Mouse (Mus musculus) neural tube, embryonic 13.5 days (tissue): Measurements from ENCODE around the gene Gimap1. TPM values are rescaled to one million over a fixed set of nuclear protein-coding genes. Genes with fewer than 3 reads are reported as not detected.

Experiments
- ATAC-seq: fragments of 200-750 bp; cut with Nextera tagmentation; 2 replicates; pipeline ENCODE4 v1.8.0; 2017; ENCODE audit warnings: low read depth, mild to moderate bottlenecking, moderate TSS enrichment, moderate library complexity
- H3K27ac ChIP-seq: fragments of 300-500 bp; sonication (generic); replicated peaks from 2 replicates; pipeline ENCODE4 v1.5.1; 2015; ENCODE audit warnings: moderate library complexity, mild to moderate bottlenecking, inconsistent platforms
- H3K27me3 ChIP-seq: fragments of 300-500 bp; sonication (generic); 2 replicates; pipeline ENCODE4 v1.6.1; 2015; ENCODE audit warnings: mild to moderate bottlenecking, inconsistent platforms
- H3K36me3 ChIP-seq: fragments of 300-500 bp; sonication (generic); 2 replicates; pipeline ENCODE4 v1.6.1; 2015; ENCODE audit warnings: mild to moderate bottlenecking, inconsistent platforms
- H3K4me1 ChIP-seq: fragments of 300-500 bp; sonication (generic); replicated peaks from 2 replicates; pipeline ENCODE4 v1.6.1; 2015; ENCODE audit warnings: inconsistent platforms
- H3K4me2 ChIP-seq: fragments of 300-500 bp; sonication (generic); 2 replicates; pipeline ENCODE4 v1.6.1; 2015; ENCODE audit warnings: inconsistent platforms, mild to moderate bottlenecking, moderate library complexity
- H3K4me3 ChIP-seq: fragments of 300-500 bp; sonication (generic); 2 replicates; pipeline ENCODE4 v1.5.1; 2015; ENCODE audit warnings: mild to moderate bottlenecking, inconsistent platforms
- H3K9ac ChIP-seq: fragments of 300-500 bp; sonication (generic); 2 replicates; pipeline ENCODE4 v1.6.1; 2015; ENCODE audit warnings: moderate library complexity, mild to moderate bottlenecking, inconsistent platforms
- H3K9me3 ChIP-seq: fragments of 300-500 bp; sonication (generic); 2 replicates; pipeline ENCODE4 v1.6.1; 2016; ENCODE audit warnings: inconsistent platforms
- WGBS: fragments of 180-500 bp; shearing (Covaris S2); methylation state at CpG from one replicate; pipeline ENCODE4 v1.1.7; 2015; 5-methylcytosine and 5-hydroxymethylcytosine counted together
- polyA plus RNA-seq: library from polyadenylated mRNA; unstranded; fragments of >200 nt; fragmentation: Nextera tagmentation; extraction: Ambion mirVana; gene quantifications from 2 replicates; pipeline ENCODE4 v1.2.1, GENCODE M21; 2015

The Gimap1 gene
- polyA plus RNA-seq: 8.6 and 8.7 TPM in 2 replicates

DNA sequence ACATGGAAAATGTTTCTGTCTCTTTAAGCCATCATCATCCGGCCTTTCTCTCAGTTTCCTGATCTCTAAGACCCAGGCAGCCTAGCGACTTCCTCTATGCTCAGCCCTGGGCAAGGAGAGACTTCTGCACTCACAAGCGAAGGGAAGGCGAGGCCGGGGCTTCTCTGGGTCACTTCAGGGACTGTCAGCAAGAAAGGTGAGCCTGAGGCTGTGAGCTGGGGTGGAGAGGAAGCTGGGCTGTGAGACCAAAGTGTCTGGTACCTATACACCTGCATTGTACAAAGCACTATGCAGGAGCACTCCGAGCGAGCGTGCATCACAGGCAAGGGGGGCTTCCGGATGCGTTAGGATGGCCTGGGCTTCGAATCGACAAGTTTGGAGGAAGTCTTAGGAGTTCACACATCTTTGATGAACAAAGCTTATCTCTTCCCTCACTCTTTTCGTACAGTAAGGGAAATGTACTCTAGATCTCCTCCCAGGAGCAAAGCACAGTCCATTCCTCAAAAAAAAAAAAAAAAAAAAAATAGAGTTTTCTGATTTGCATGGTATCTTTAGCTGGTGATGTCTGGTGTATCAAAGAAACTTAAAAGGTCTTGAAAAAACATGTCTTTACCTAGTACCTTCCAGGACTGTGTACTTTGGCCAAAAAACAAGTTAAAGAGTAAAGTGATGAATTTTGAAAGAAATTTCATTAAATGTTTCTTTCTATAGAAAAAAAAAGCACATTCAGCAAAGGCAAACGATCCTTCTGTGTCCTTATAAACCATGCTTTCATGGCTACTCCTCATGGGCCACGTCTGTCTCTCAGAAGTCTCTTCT lies at the start of gene Gimap1:
Gene Gimap1 (plus strand): TSS at position 94 of the 819 bp plus-strand sequence.
- Histone ChIP-seq H3K4me3 (no peak within 1 kb of the TSS), H3K36me3 (no peaks in the 10 kb centered on the region), H3K9ac (peak within 1 kb of the TSS; percentile 22; the same call in 1 of the 2 replicates), H3K27ac (no peak within 1 kb of the TSS), H3K4me2 (no peak within 1 kb of the TSS), H3K4me1 (peaks cover 15% of the 10 kb centered on the region), H3K9me3 (no peaks in the 10 kb centered on the region), H3K27me3 (peaks cover 40% of the 10 kb centered on the region)
- ATAC-seq: no peak
- 83% methylated on average over 15 of the region's 15 CpGs for WGBS

- Histone ChIP-seq H3K36me3 (no peaks in the 10 kb centered on the region), H3K27ac (no peak overlapping the region), H3K27me3 (no peaks in the 10 kb centered on the region), H3K4me1 (no peaks in the 10 kb centered on the region), H3K9ac (no peak overlapping the region), H3K4me3 (no peak overlapping the region), H3K4me2 (no peak overlapping the region), H3K9me3 (0 out of 2 replicates have a peak, but pooled peaks cover under 1% of the 10 kb centered on the region)
- WGBS: 87% methylated on average over 2 of the region's 2 CpGs
- no peak for ATAC-seq
Observed at GRCm38 (mm10) chr6:48689320-48689719, 49.5 kb upstream of the Gimap1 start.

GRCm38 (mm10) chr6:48692962-48693361 lies 45.9 kb upstream of the Gimap1 start:
- Histone ChIP-seq H3K4me3 (no peak overlapping the region), H3K27me3 (no peaks in the 10 kb centered on the region), H3K27ac (no peak overlapping the region), H3K9me3 (0 out of 2 replicates have a peak, but pooled peaks cover 3% of the 10 kb centered on the region), H3K4me1 (no peaks in the 10 kb centered on the region), H3K4me2 (no peak overlapping the region), H3K9ac (no peak overlapping the region), H3K36me3 (no peaks in the 10 kb centered on the region)
- 90% methylated on average over 6 of the region's 6 CpGs for WGBS
- ATAC-seq: no peak

- Histone ChIP-seq H3K27me3 (no peaks in the 10 kb centered on the region), H3K36me3 (no peaks in the 10 kb centered on the region), H3K9me3 (0 out of 2 replicates have a peak, but pooled peaks cover 3% of the 10 kb centered on the region), H3K27ac (no peak overlapping the region), H3K4me3 (no peak overlapping the region), H3K4me1 (no peaks in the 10 kb centered on the region), H3K4me2 (no peak overlapping the region), H3K9ac (no peak overlapping the region)
- WGBS: 79% methylated on average over 4 of the region's 4 CpGs
- ATAC-seq: no peak
Observed at GRCm38 (mm10) chr6:48696830-48697554, 41.9 kb upstream of the Gimap1 start.

- Histone ChIP-seq H3K4me1 (no peaks in the 10 kb centered on the region), H3K9me3 (0 out of 2 replicates have a peak, but pooled peaks cover 3% of the 10 kb centered on the region), H3K4me2 (no peak overlapping the region), H3K27me3 (no peaks in the 10 kb centered on the region), H3K27ac (no peak overlapping the region), H3K4me3 (no peak overlapping the region), H3K9ac (no peak overlapping the region), H3K36me3 (no peaks in the 10 kb centered on the region)
- WGBS: 71% methylated on average over 1 of the region's 1 CpGs
- ATAC-seq: no peak
Observed at GRCm38 (mm10) chr6:48697555-48697930, 41.3 kb upstream of the Gimap1 start.

DNA sequence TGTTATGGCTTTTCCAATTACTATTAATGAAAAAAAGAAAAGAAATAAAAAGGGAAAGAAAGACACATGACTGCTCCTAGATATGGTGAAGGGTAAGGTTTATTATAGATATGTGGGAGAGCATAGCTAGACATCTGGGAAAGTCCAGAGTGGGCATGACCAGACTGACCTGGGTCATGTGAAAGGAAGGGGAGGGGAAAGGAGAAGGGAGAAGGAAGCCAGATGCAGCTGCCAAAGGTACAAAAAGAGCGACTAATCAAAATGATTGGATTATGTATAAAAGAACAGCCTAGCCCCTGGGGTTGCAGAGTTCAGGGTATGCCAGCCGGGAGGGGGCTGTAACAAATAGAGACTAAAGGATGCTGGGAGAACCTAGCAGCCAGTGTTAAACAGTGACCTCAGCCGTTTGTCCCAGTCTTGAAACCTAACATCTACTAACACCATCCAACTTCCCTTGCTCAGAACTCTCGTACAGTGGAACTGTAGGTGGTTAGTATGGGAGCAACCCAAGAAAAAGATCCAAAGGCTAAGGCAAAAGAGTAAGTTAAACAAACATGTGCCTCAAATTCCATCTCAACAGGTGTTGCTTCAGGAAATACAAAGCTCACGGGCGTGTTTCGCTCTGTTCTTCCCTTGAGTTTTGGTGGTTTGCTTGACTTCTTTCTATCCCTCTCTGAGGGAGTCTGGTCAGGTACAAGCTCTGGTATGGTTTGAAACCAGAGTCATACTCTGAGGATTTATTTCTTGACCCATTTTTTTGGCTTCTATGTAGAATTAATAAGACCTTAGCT lies 40.6 kb upstream of the Gimap1 start:
- Histone ChIP-seq H3K4me1 (no peaks in the 10 kb centered on the region), H3K9me3 (0 out of 2 replicates have a peak, but pooled peaks cover 3% of the 10 kb centered on the region), H3K27ac (no peak overlapping the region), H3K9ac (no peak overlapping the region), H3K36me3 (no peaks in the 10 kb centered on the region), H3K4me3 (no peak overlapping the region), H3K27me3 (no peaks in the 10 kb centered on the region), H3K4me2 (no peak overlapping the region)
- 83% methylated on average over 7 of the region's 7 CpGs for WGBS
- no peak for ATAC-seq

- 84% methylated on average over 3 of the region's 3 CpGs for WGBS
- ATAC-seq: no peak
Observed at GRCm38 (mm10) chr6:48698888-48699287, 40.0 kb upstream of the Gimap1 start.

DNA sequence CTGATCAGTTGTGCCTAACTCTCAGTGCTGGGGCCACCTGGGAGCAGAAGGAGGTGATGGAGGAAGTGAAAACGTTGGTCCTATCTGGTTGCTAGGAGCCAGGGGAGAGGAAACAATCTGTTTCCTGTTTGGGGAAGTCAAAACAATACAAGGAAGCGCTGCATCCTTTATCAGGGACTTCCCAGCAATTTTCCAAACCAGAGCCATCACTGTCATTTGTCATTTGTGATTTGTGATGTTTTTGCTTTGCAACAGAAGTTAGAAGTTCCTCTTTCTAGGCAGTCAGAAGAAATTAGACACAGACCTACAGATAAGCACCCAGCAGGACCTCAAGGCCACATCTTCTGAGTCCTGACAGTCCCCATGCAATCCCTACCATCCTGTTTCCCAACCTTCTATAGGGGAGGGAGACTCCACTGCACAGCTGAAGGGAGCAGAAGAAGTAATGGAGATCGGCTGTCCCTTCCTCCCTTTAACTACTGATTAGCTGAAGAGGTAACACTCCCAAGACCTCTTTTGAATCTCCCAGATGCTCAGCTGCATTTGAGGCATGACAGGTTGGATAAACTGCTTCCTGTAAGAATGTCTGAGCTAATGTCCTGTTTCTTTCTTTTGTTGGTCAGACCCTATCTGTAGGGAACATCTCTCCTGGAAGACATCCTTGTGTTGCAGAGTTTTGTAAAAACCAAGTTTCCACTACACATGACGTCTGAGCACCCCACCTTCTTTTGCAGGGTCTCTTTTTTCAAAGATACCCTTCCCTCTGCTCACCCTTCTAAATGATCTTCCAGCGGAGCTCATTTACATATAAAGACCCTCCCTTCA lies 38.4 kb upstream of the Gimap1 start:
- Histone ChIP-seq H3K4me3 (no peak overlapping the region), H3K27me3 (no peaks in the 10 kb centered on the region), H3K4me2 (no peak overlapping the region), H3K27ac (0 out of 2 replicates have a peak overlapping the region, but pooled peaks have one; percentile 33), H3K4me1 (no peaks in the 10 kb centered on the region), H3K36me3 (no peaks in the 10 kb centered on the region), H3K9me3 (no peaks in the 10 kb centered on the region), H3K9ac (no peak overlapping the region)
- WGBS: 57% methylated on average over 5 of the region's 5 CpGs
- ATAC-seq: no peak

More at GRCm38 (mm10) chr6:48698888-48699287, 40.0 kb upstream of the Gimap1 start:
- no peak overlapping the region for H3K4me3 ChIP-seq
- no peak overlapping the region for H3K4me2 ChIP-seq
- H3K9me3 ChIP-seq: 0 out of 2 replicates have a peak, but pooled peaks cover 3% of the 10 kb centered on the region
- no peaks in the 10 kb centered on the region for H3K36me3 ChIP-seq
- H3K27ac ChIP-seq: no peak overlapping the region
- no peaks in the 10 kb centered on the region for H3K4me1 ChIP-seq
- H3K27me3 ChIP-seq: no peaks in the 10 kb centered on the region
- no peak overlapping the region for H3K9ac ChIP-seq

DNA sequence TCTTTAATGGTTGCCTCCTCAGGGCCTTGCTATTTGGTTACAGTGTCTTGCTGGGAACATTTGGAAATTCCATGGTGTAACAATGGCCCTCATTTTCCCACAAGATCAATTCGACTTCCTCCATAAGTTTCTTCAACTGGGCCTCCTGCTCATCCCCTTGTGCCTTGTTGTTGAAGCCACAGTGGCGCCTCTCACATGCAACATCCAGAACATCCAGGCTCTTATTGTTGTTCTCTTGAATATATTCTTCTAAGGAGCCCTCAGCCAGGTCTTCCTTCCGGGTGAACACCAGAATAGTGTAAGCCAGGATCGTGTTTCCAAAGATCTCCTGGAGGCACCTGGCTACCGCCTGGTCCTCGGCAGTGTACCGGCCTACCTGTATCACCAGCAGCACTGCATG lies 36.7 kb upstream of the Gimap1 start:
- WGBS: 83% methylated on average over 7 of the region's 7 CpGs
- H3K9me3 ChIP-seq: no peaks in the 10 kb centered on the region
- ATAC-seq: no peak
- H3K9ac ChIP-seq: no peak overlapping the region
- no peaks in the 10 kb centered on the region for H3K27me3 ChIP-seq
- H3K36me3 ChIP-seq: no peaks in the 10 kb centered on the region
- no peaks in the 10 kb centered on the region for H3K4me1 ChIP-seq
- H3K4me3 ChIP-seq: no peak overlapping the region
- H3K27ac ChIP-seq: no peak overlapping the region
- no peak overlapping the region for H3K4me2 ChIP-seq

DNA sequence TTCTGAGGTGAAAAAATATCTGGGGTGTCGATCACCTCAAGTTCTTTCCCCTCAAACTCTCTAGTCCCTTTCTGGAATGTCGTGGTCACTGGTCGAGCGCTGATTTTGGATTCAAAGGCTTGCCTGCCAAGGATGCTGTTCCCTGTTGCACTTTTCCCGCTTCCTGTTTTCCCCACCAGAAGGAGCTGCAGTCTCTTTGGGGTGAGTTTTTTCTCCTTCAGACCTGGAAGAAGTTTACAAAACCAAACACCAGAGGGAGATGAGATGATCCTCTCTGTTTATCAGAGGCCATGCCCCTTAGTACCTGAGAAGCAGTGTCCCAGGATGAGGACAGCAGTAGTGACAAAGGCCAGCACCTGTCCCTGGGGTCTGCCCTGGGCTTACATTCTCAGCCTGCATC lies 36.3 kb upstream of the Gimap1 start:
- 78% methylated on average over 5 of the region's 5 CpGs for WGBS
- Histone ChIP-seq H3K4me1 (no peaks in the 10 kb centered on the region), H3K9ac (no peak overlapping the region), H3K9me3 (no peaks in the 10 kb centered on the region), H3K4me2 (no peak overlapping the region), H3K4me3 (no peak overlapping the region), H3K27ac (no peak overlapping the region), H3K27me3 (no peaks in the 10 kb centered on the region), H3K36me3 (no peaks in the 10 kb centered on the region)
- no peak for ATAC-seq

DNA sequence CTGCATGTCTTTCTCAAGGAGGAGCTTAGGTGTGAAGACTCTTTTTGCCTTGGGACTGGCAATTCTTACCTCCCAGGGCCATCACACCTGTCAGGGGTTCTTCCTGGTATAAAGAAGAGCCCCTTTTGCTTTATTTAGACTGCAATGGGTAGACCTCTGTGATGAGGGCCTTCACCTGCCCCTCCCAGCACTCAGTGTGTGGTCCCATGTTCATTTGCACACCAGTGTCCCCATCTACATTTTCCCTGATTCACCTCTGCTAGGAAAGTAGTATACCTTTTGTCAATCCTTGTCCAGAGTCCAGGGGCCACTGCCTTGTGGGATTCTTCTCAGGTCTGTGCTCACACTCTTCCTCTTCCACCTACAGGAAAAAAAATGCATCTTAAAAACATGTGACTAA lies 34.7 kb upstream of the Gimap1 start:
- no peaks in the 10 kb centered on the region for H3K9me3 ChIP-seq
- no peak overlapping the region for H3K4me3 ChIP-seq
- no peaks in the 10 kb centered on the region for H3K27me3 ChIP-seq
- no peak overlapping the region for H3K9ac ChIP-seq
- H3K4me1 ChIP-seq: no peaks in the 10 kb centered on the region
- no peak overlapping the region for H3K27ac ChIP-seq
- H3K36me3 ChIP-seq: no peaks in the 10 kb centered on the region
- no peak overlapping the region for H3K4me2 ChIP-seq
- ATAC-seq: no peak
